Mouse (Mus musculus) kidney, postnatal 4 days (tissue): ENCODE results near the gene Gm20403.
A peak's percentile ranks its signal among the peaks of the same experiment; 100 is the strongest.
"Not testable (repeated sequence)": the region's sequence is repeated elsewhere in the genome, so short reads cannot be mapped to it uniquely, and the experiment has no call there.

Source experiments
- DNase-seq, 2 experiments: peaks; one replicate each; pipeline ENCODE4 v3.0.0; 2021; ENCODE audit warnings: mixed read lengths in 2 of 2

The Gm20403 gene

DNA sequence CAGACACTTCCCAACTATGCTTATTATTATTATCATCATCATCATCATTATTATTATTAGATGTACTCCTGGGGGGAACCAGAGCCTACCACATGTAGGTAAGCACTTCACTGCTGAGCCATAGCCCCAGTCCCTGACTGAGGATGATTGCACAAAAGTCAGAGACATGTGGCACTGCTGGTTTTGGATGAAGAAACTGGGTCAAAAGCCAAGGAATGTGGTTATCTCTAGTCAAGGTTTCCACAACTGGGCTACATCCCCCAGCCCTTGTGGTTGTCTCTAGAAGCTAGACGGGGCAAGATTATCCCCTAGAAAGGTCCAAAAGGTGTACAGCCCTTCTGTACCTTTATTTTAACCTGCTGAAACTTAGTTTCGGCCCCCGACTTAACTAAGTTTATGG, 6.5 kb upstream of the Gm20403 start:
- no peak for DNase-seq

DNA sequence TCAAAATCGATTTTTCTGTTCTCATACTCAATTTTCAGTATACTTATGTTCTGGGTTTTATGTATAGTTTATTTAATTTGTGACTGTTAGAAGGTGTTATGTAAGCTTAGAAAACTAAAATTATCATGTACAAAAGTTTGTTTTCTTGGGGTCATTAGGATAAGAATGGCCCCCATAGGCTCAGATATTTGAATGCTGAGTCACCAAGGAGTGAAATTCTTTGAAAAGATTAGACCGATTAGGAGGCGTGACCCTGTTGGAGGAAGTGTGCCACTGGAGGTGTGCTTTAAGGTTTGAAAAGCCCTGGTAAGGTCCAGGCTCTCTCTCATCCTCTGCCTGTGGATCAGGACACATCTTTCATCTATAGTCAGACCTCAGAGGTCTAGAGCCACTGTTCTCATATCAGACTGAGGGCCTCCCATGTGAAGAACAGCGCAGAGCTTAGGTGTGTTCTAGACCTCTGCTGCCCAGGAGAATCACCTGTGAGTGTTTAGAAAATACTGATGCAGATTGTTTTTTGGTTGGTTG, 2.1 kb upstream of the Gm20403 start:
- DNase-seq: no peak

- no peak for DNase-seq
These were observed 827 bp upstream of the Gm20403 start for GRCm38 (mm10) chr12:54987156-54987555.

- DNase-seq: peak; percentile 70 to 81
These were observed 875 bp downstream of the Gm20403 start for GRCm38 (mm10) chr12:54985257-54986051.

DNA sequence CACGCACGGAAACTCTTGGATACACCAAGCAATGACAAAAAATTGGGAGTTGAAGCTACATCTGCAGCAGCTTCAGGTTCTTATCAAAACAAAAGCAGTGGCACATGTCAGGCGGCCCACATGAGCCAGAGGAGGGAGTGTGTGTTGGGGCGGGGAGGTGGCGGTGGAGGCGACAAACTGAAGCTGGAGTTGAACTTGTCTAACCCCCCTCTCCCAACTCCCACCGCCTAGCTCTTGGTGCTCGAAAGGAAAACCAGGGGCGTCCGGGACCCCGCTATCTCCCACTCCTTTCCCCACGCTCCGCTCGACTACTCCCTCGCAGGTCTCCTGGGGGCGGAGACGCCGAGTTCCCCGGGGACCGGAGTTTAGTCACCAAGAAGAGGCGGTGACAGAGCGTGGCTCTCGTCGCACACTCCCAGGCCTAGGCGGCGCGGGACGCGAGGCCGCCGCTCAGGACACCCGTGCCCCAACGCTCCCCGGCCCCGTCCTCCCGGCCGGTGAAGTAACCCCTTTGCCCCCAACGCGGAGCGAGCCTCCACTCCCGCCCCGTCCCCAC, 1.6 kb downstream of the Gm20403 start:
- DNase-seq: peak; percentile 73 to 81

DNA sequence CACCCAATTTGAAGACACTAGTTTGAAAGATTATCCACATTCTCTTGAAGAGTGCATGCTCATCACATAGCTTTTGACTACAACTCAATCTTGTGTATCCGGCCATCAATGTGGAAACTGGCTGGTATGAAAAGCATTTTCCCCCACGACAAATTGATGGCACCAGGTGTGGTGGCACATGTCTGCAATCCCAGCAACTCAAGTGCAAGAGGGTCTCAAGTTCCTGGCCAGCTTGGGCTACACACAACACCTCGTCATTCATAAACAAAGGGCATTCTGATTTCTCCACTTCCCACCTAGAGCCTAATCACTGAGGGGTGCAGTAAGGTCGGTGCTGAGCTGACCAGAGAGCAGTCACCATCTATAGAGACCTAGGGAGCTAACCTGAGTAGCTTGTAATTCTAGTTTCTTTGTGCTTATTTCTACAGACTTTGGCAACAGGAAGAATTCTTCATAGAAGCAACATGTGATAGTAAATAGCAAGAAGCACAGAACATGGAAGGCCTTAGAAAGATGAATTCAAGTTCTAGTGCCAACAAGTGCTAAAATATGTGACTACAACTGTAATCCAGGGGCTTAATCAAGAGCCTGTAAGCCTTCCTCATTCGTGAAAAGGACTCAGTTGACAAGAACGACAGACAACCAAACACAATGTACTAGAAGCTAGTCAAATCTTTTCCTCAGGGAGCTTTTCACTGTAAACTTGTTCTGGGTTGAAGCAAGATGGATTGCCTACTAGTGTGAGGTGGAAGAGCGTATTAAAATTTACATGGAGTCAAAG, 3.2 kb downstream of the Gm20403 start:
- DNase-seq: no peak

GRCm38 (mm10) chr12:54981962-54982361, 4.4 kb downstream of the Gm20403 start:
- DNase-seq: no peak

DNA sequence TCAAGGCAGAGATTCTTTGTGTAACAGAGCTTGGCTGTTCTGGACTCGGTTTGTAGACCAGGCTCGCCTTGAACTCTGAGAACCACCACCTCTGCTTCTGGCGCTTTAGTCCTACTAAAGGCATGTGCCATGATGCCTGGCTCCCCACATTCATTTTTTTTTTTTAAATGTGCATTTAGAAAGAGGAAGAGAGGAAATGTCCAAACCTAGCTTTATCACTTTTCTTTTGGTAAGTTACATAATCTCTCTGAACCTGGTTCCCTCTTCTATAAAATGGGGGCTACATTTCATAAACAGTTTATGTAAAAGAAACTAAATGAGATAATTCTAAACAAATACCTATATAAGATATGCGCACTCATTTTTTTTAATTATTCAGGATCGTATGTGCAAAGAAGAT, 5.4 kb downstream of the Gm20403 start:
- no peak for DNase-seq

GRCm38 (mm10) chr12:54980532-54980931, 5.8 kb downstream of the Gm20403 start:
- no peak for DNase-seq

- no peak for DNase-seq
These were observed 17.3 kb downstream of the Gm20403 start for GRCm38 (mm10) chr12:54969033-54969432.

DNA sequence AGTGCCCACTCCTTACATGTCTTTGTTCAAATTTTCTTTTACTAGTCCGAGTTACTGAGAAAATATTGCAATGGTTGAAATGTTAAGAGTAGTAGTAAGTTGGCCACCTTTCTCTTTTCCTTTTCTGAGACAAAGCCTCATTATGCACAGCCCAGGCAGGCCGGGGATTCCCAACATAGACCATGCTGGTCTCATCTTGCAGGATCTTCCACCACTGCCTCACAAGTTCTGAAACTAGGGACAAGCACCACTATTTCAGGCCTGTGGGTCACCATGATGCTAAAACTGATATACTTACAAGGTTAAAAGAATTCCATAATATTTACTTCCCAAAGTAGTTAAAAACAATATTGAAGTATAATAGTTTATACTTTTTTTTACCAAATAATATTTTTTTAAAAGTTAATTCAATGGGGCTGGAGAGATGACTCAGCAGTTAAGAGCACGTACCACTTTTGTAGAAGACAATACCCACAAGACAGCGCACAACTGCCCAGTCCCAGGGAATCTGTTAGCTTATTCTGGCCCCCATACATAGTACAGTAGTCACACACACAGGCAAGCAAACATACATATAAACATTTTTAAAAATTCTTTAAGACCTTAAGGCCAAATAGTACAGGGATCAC, 20.7 kb downstream of the Gm20403 start:
- DNase-seq: no peak

DNA sequence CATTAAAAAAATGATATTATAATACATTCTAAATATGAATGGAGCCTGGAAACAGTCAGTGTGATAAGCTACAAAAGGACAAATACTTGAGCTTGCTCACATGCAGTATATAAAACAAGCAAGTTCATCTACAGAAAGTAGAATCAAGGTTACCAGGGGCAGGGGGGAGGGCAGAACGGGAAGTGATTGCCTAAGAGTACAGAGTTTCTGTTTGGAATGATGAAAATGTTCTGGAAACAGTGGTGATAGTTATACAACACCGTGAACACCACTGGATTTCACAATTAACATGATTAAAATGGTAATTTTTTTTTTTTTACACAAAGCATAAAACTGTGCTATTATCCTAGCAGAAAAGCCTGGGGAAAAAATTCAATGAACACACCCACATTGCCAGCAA, 26.8 kb downstream of the Gm20403 start:
- no peak for DNase-seq

DNA sequence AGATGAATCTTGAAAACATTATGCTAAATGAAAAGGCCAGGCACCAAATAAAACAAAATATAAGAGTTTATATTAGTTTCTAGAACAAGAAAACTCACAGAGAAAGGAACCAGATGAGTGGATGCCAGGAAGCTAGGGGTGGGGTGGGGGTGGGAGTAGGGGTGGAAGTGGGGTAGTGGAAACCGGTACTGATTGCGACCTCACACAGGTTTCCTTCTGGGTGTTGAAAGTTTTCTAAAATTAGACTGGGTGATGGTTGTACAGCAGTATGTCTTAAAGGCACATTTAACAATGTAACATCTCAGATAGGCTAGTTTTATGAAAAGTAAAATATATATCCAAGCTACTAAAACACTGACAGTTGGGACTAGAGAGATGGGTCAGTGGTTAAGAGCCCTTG, 29.4 kb downstream of the Gm20403 start:
- no peak for DNase-seq

GRCm38 (mm10) chr12:54956457-54956856, 29.9 kb downstream of the Gm20403 start:
- DNase-seq: no peak

GRCm38 (mm10) chr12:54946116-54946515, 40.2 kb downstream of the Gm20403 start:
- DNase-seq: no peak

DNA sequence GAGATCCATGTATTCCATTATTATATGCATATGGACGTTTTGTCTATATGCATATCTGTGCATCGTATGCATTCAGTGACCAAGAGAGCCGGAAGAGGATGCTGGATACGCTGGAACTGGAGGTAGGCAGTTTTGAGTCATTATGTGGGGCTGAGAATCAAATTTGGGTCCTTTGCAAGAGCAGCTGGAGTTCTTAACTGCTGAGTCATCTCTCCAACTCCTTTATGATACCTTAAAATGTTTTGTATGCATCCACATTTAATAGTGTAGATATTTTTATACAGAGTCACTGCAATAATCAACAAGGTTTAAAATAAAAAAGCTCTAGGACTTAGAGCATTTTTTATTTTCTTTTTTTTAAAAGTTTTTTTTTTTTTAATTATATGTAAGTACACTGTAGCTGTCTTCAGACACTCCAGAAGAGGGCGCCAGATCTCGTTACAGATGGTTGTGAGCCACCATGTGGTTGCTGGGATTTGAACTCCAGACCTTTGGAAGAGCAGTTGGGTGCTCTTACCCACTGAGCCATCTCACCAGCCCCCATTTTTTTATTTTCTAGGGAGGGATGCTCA, 43.7 kb downstream of the Gm20403 start:
- not testable (repeated sequence) for DNase-seq

GRCm38 (mm10) chr12:54937581-54938343, 48.6 kb downstream of the Gm20403 start:
- DNase-seq: not testable (repeated sequence)
